Mouse (Mus musculus) cerebellum, adult 2 months (tissue): ENCODE results near the gene Gm4131.

ENCODE experiments used
- CTCF ChIP-seq: fragments of 200-500 bp; IDR thresholded peaks from 2 replicates; pipeline ENCODE4 v1.5.1; 2011; ENCODE audit warnings: low read depth, mild to moderate bottlenecking, control low read depth, low read length, moderate library complexity, borderline replicate concordance; ENCODE audit not compliant: insufficient read depth
- POLR2A ChIP-seq: fragments of 200-500 bp; IDR thresholded peaks from 2 replicates; pipeline ENCODE4 v1.6.1; 2011; ENCODE audit warnings: low read length, control low read depth, borderline replicate concordance; ENCODE audit not compliant: insufficient read depth

DNA sequence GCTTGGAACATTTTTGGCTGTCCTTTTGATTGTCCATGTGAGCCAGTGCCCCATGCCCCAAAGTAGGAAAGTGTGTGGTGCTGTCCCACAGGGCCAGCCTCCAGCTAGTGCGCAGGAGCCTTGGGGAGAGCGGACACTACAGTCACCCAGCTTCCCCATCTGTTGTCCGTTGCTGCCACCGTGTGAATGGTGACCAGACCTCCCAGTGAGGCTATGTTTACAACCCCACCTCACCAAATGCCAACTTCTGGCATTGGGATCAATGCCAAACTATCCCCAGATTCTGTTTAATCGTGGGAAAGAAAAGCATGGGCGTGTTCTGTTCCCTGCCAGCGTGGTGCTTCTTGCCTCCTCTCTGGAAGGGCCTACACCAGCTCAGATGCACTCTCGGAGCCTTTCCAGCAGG lies 41.1 kb upstream of the Gm4131 start:
- TF ChIP-seq CTCF (peak; percentile 63; the same call in 1 of the 2 replicates), POLR2A (no peak)
